Mouse (Mus musculus) hindbrain, embryonic 12.5 days (tissue): Measurements from ENCODE around the gene Ski. TPM values are rescaled to one million over a fixed set of nuclear protein-coding genes. Genes with fewer than 3 reads are reported as not detected.

Experiments
- ATAC-seq: fragments of 200-750 bp; cut with Nextera tagmentation; 2 replicates; pipeline ENCODE4 v1.8.0; 2017; ENCODE audit warnings: moderate TSS enrichment; ENCODE audit not compliant: low FRiP score
- H3K27ac ChIP-seq: fragments of 300-500 bp; sonication (generic); 2 replicates; pipeline ENCODE4 v1.5.1; 2016; ENCODE audit warnings: mild to moderate bottlenecking
- H3K27me3 ChIP-seq: fragments of 300-500 bp; sonication (generic); 2 replicates; pipeline ENCODE4 v1.6.1; 2016; ENCODE audit warnings: mild to moderate bottlenecking
- H3K36me3 ChIP-seq: fragments of 300-500 bp; sonication (generic); 2 replicates; pipeline ENCODE4 v1.6.1; 2016; ENCODE audit warnings: mild to moderate bottlenecking
- H3K4me1 ChIP-seq: fragments of 300-500 bp; sonication (generic); 2 replicates; pipeline ENCODE4 v1.6.1; 2016
- H3K4me2 ChIP-seq: fragments of 300-500 bp; sonication (generic); replicated peaks from 2 replicates; pipeline ENCODE4 v1.6.1; 2016; ENCODE audit warnings: mild to moderate bottlenecking
- H3K4me3 ChIP-seq: fragments of 300-500 bp; sonication (generic); 2 replicates; pipeline ENCODE4 v1.5.1; 2016; ENCODE audit warnings: mild to moderate bottlenecking
- H3K9ac ChIP-seq: fragments of 300-500 bp; sonication (generic); 2 replicates; pipeline ENCODE4 v1.6.1; 2016; ENCODE audit warnings: mild to moderate bottlenecking, moderate library complexity
- H3K9me3 ChIP-seq: fragments of 300-500 bp; sonication (generic); replicated peaks from 2 replicates; pipeline ENCODE4 v1.6.1; 2016; ENCODE audit warnings: mild to moderate bottlenecking
- WGBS: fragments of 180-500 bp; shearing (Covaris S2); methylation state at CpG from one replicate; pipeline ENCODE4 v1.1.7; 2016; 5-methylcytosine and 5-hydroxymethylcytosine counted together
- polyA plus RNA-seq: library from polyadenylated mRNA; unstranded; fragments of >200 nt; fragmentation: Nextera tagmentation; extraction: Ambion mirVana; gene quantifications from 2 replicates; pipeline ENCODE4 v1.2.1, GENCODE M21; 2016

Ski gene
- polyA plus RNA-seq, 1 experiment from 2014 or later, result 13.5 TPM

DNA sequence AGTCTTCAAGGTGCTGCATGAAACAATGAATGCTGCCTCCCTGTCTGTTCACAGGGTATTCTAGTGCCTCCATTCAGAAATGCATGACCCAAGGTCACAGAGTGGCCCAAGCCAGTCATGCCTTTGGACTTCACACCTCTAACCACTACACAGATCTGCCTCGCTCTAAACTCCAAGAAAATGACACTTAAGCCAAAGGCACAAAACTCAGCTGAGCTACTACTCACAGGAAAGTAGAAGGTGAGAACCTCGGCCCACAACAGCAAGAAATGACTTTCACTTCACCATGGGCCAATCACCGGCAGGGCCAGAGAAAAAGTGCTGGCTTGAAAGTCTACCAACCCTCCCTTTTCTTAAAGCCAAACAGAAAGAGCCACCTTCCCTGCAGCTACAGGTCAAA, 14.6 kb downstream of the Ski start:
- H3K27ac ChIP-seq, result no peak overlapping the region
- 54% methylated on average over 3 of the region's 3 CpGs for WGBS
- no peaks in the 10 kb centered on the region for H3K9me3 ChIP-seq
- no peaks in the 10 kb centered on the region for H3K27me3 ChIP-seq
- H3K36me3 ChIP-seq, result 0 out of 2 replicates have a peak, but pooled peaks cover 12% of the 10 kb centered on the region
- H3K4me1 ChIP-seq, result peaks cover 50% of the 10 kb centered on the region
- ATAC-seq, result no peak
- H3K9ac ChIP-seq, result no peak overlapping the region
- no peak overlapping the region for H3K4me3 ChIP-seq
- H3K4me2 ChIP-seq, result no peak overlapping the region

DNA sequence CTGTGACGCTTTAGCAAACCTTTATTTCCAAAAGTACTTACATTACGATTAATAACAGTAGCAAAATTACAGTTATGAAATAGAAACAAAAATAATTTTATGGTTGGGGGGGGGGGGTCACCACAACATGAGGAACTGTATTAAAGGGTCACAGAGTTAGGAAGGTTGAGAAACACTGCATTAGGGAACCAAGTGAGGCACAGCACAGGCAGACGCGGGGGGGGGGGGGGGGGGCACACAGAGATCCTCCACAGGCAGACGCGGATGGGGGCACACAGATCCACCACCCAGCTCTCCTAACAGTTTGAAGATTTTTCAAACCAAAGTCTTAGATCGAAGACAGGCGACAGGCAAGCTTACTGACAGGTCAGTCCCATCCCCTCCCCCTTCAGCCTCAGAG, 15.9 kb downstream of the Ski start:
- WGBS, result 77% methylated on average over 8 of the region's 8 CpGs
- Histone ChIP-seq H3K27me3 (no peaks in the 10 kb centered on the region), H3K4me3 (no peak overlapping the region), H3K9ac (no peak overlapping the region), H3K27ac (no peak overlapping the region), H3K4me1 (peaks cover 57% of the 10 kb centered on the region), H3K9me3 (no peaks in the 10 kb centered on the region), H3K4me2 (0 out of 2 replicates have a peak overlapping the region, but pooled peaks have one; percentile 6), H3K36me3 (0 out of 2 replicates have a peak, but pooled peaks cover 9% of the 10 kb centered on the region)
- ATAC-seq, result no peak

- WGBS, result 65% methylated on average over 6 of the region's 6 CpGs
- peaks cover 61% of the 10 kb centered on the region for H3K4me1 ChIP-seq
- ATAC-seq, result no peak
Observed at GRCm38 (mm10) chr4:155205919-155206318, 16.5 kb downstream of the Ski start.

GRCm38 (mm10) chr4:155201764-155202163, 20.6 kb downstream of the Ski start:
- Histone ChIP-seq H3K4me2 (no peak overlapping the region), H3K27me3 (no peaks in the 10 kb centered on the region), H3K9ac (no peak overlapping the region), H3K9me3 (no peaks in the 10 kb centered on the region), H3K27ac (no peak overlapping the region), H3K4me3 (no peak overlapping the region), H3K4me1 (peaks cover 59% of the 10 kb centered on the region), H3K36me3 (no peaks in the 10 kb centered on the region)
- no peak for ATAC-seq
- 88% methylated on average over 7 of the region's 7 CpGs for WGBS

More at GRCm38 (mm10) chr4:155205919-155206318, 16.5 kb downstream of the Ski start:
- H3K9me3 ChIP-seq, result no peaks in the 10 kb centered on the region
- no peak overlapping the region for H3K4me2 ChIP-seq
- no peak overlapping the region for H3K4me3 ChIP-seq
- H3K27ac ChIP-seq, result no peak overlapping the region
- 0 out of 2 replicates have a peak, but pooled peaks cover 4% of the 10 kb centered on the region for H3K36me3 ChIP-seq
- no peak overlapping the region for H3K9ac ChIP-seq
- H3K27me3 ChIP-seq, result no peaks in the 10 kb centered on the region

DNA sequence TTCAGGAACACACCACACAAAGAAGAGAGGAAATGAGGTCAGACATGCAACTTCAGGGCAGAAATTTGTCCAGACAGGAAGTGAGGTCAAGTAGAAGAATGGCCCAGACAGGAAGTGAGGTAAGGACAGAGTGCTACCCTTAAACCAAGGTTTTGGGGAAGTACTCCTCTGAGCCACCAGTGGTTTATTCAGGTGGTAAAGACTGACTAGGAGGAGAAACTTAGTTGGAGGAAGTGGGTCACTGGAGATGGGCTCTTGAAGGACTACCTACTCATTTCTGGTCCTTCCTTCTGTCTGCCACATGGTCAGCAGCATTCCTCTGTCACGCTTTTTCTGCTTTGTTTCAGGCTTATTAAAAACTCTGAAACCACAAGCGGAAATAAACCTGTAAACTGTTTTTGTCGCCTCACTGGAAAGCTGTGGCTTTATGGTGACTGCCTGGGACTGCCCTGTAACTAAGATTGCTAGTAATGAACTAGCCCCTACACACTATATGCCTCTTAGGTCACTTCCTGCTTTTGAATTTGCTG, 21.5 kb downstream of the Ski start:
- Histone ChIP-seq H3K4me1 (peaks cover 60% of the 10 kb centered on the region), H3K27ac (no peak overlapping the region), H3K9ac (no peak overlapping the region), H3K9me3 (no peaks in the 10 kb centered on the region), H3K4me3 (no peak overlapping the region), H3K4me2 (no peak overlapping the region), H3K27me3 (no peaks in the 10 kb centered on the region), H3K36me3 (no peaks in the 10 kb centered on the region)
- ATAC-seq, result no peak
- WGBS, result 86% methylated on average over 3 of the region's 3 CpGs

DNA sequence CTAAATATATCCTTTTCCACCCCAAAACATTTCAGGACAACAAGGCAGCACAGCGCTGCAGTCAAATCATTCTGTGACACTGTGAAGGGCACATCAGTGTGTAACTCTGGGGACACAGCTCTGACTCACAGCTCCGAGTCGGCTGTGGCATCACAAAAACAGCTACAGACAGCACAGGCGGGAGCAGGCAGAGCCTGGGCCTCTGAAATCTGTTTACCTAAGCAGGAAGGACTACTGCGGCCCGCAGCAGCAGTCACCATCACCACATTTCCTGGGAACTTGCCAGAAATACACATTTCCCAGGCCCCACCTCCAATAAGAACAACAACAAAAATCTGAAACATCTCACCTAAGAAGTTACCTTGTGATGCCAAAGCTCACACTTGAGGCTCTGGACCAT, 24.7 kb downstream of the Ski start:
- H3K27me3 ChIP-seq, result no peaks in the 10 kb centered on the region
- no peak overlapping the region for H3K9ac ChIP-seq
- H3K9me3 ChIP-seq, result no peaks in the 10 kb centered on the region
- 48% methylated on average over 6 of the region's 6 CpGs for WGBS
- H3K4me1 ChIP-seq, result peaks cover 64% of the 10 kb centered on the region
- H3K27ac ChIP-seq, result peak overlapping the region; percentile 55; the same call in 1 of the 2 replicates
- no peaks in the 10 kb centered on the region for H3K36me3 ChIP-seq
- ATAC-seq, result no peak
- no peak overlapping the region for H3K4me3 ChIP-seq
- no peak overlapping the region for H3K4me2 ChIP-seq

GRCm38 (mm10) chr4:155195204-155195603, 27.2 kb downstream of the Ski start:
- WGBS, result 89% methylated on average over 9 of the region's 9 CpGs
- no peak overlapping the region for H3K4me2 ChIP-seq
- H3K36me3 ChIP-seq, result no peaks in the 10 kb centered on the region
- H3K4me3 ChIP-seq, result no peak overlapping the region
- H3K9ac ChIP-seq, result no peak overlapping the region
- H3K9me3 ChIP-seq, result no peaks in the 10 kb centered on the region
- no peak for ATAC-seq
- H3K27me3 ChIP-seq, result no peaks in the 10 kb centered on the region
- H3K27ac ChIP-seq, result no peak overlapping the region
- peaks cover 71% of the 10 kb centered on the region for H3K4me1 ChIP-seq

- no peak for ATAC-seq
- H3K36me3 ChIP-seq, result no peaks in the 10 kb centered on the region
- no peak overlapping the region for H3K4me2 ChIP-seq
- no peak overlapping the region for H3K4me3 ChIP-seq
- H3K27me3 ChIP-seq, result no peaks in the 10 kb centered on the region
- 0 out of 2 replicates have a peak overlapping the region, but pooled peaks have one; percentile 8 for H3K9ac ChIP-seq
- H3K4me1 ChIP-seq, result peaks cover 71% of the 10 kb centered on the region
- 30% methylated on average over 7 of the region's 7 CpGs for WGBS
- H3K9me3 ChIP-seq, result no peaks in the 10 kb centered on the region
- peak overlapping the region; percentile 35; the same call in 1 of the 2 replicates for H3K27ac ChIP-seq
Observed at GRCm38 (mm10) chr4:155190275-155190674, 32.1 kb downstream of the Ski start.

- H3K4me2 ChIP-seq, result 0 out of 2 replicates have a peak overlapping the region, but pooled peaks have one; percentile 11
- WGBS, result 0% methylated on average over 4 of the region's 4 CpGs
- 0 out of 2 replicates have a peak, but pooled peaks have one; percentile 36 for ATAC-seq
- H3K36me3 ChIP-seq, result no peaks in the 10 kb centered on the region
- peak overlapping the region; percentile 35; the same call in 1 of the 2 replicates for H3K27ac ChIP-seq
- 0 out of 2 replicates have a peak overlapping the region, but pooled peaks have one; percentile 8 for H3K9ac ChIP-seq
- no peaks in the 10 kb centered on the region for H3K27me3 ChIP-seq
- peaks cover 70% of the 10 kb centered on the region for H3K4me1 ChIP-seq
- H3K9me3 ChIP-seq, result no peaks in the 10 kb centered on the region
- no peak overlapping the region for H3K4me3 ChIP-seq
Observed at GRCm38 (mm10) chr4:155189711-155190139, 32.7 kb downstream of the Ski start.

GRCm38 (mm10) chr4:155188803-155189202, 33.6 kb downstream of the Ski start:
- H3K27me3 ChIP-seq, result no peaks in the 10 kb centered on the region
- no peaks in the 10 kb centered on the region for H3K9me3 ChIP-seq
- H3K9ac ChIP-seq, result no peak overlapping the region
- H3K4me1 ChIP-seq, result peaks cover 80% of the 10 kb centered on the region
- H3K4me2 ChIP-seq, result no peak overlapping the region
- no peak overlapping the region for H3K4me3 ChIP-seq
- no peaks in the 10 kb centered on the region for H3K36me3 ChIP-seq
- H3K27ac ChIP-seq, result peak overlapping the region; percentile 52; the same call in 1 of the 2 replicates
- ATAC-seq, result no peak

GRCm38 (mm10) chr4:155188341-155188740, 34.1 kb downstream of the Ski start:
- no peak overlapping the region for H3K4me3 ChIP-seq
- H3K4me1 ChIP-seq, result peaks cover 78% of the 10 kb centered on the region
- no peak overlapping the region for H3K9ac ChIP-seq
- WGBS, result 7% methylated on average over 8 of the region's 8 CpGs
- H3K4me2 ChIP-seq, result no peak overlapping the region
- H3K27ac ChIP-seq, result peak overlapping the region; percentile 52; the same call in 1 of the 2 replicates
- H3K9me3 ChIP-seq, result no peaks in the 10 kb centered on the region
- H3K36me3 ChIP-seq, result no peaks in the 10 kb centered on the region
- no peak for ATAC-seq
- no peaks in the 10 kb centered on the region for H3K27me3 ChIP-seq

DNA sequence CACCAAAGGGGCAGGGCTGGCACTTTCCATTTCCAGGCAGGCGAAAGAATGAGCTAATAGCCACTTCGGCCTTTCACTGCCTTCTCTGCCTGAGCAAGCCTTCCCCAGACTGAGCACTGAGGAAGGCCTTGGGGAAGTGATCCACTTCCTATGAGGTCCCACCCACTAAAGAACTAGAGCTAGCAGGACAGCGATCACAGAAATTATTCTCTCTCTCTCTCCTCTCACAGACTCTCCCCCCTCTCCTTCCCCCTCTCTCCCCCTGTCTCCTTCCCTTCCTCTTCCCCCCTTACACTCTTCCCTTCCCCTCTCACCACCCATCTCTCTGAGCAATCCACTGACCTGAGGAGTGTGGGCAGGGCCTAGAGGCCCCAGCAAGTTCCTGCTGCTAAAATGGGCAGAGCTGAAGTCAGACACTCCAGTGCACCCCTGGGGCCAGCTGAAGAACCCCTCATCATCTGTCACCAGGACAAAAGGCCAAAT, 35.2 kb downstream of the Ski start:
- no peaks in the 10 kb centered on the region for H3K27me3 ChIP-seq
- H3K4me3 ChIP-seq, result no peak overlapping the region
- H3K9me3 ChIP-seq, result no peaks in the 10 kb centered on the region
- no peak overlapping the region for H3K9ac ChIP-seq
- peak overlapping the region; percentile 60 for H3K27ac ChIP-seq
- ATAC-seq, result no peak
- peaks cover 71% of the 10 kb centered on the region for H3K4me1 ChIP-seq
- H3K36me3 ChIP-seq, result no peaks in the 10 kb centered on the region
- no peak overlapping the region for H3K4me2 ChIP-seq
- 46% methylated on average over 3 of the region's 3 CpGs for WGBS

- peaks cover 60% of the 10 kb centered on the region for H3K4me1 ChIP-seq
- no peak overlapping the region for H3K9ac ChIP-seq
- WGBS, result 87% methylated on average over 9 of the region's 9 CpGs
- H3K4me2 ChIP-seq, result no peak overlapping the region
- no peaks in the 10 kb centered on the region for H3K27me3 ChIP-seq
- H3K4me3 ChIP-seq, result no peak overlapping the region
- H3K9me3 ChIP-seq, result no peaks in the 10 kb centered on the region
- ATAC-seq, result no peak
- no peaks in the 10 kb centered on the region for H3K36me3 ChIP-seq
- H3K27ac ChIP-seq, result no peak overlapping the region
Observed at GRCm38 (mm10) chr4:155185845-155186244, 36.5 kb downstream of the Ski start.
